In the genomic region with DNA sequence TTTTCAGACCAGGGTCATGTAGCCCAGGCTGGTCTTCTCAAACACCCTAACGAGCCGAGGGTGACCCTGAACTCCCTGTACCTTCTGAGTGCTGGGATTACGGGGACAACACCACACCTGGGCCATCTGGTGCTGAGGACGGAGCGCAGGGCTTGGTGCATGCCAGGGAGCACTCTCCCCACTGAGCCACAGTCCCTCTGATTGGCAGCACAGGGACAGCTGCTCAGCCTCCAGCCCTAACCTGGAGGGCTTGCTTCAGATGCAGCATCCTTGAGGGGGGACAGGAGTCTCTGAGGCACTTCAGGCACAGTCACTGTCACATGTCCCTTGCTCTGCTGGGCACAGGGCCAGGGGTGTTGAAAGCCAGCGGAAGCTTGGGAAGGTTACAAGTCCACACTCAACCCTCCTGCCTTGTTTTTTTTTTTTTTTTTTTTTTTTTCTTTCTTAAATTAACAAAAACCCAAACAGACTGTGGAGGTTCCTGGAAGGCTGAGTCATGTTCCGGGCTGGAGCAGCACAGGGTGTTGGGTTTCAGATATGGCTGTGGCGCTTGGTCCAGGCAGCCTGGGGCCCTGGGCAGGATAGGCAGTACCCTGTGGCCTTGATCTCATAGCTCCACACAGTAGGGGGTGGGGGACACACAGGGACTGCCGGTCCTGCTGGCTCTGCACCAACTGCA, we compare ENCODE assay signal across 8 mouse cellular contexts. TPM values are rescaled to one million over a fixed set of nuclear protein-coding genes. Genes with fewer than 3 reads are reported as not detected.
DNase-seq lines count a peak whose midpoint lies in the region; ATAC-seq and TF ChIP-seq lines count a peak whose summit lies in the region.

No protein-coding gene starts in this region.

- no peaks in the 10 kb centered on the region for H3K27me3 ChIP-seq in G1E (ENCODE audit: insufficient read depth, low read length)
- no peaks in the 10 kb centered on the region for H3K27me3 ChIP-seq in forebrain, embryonic 15.5 days
- H3K27me3 ChIP-seq in lung, embryonic 15.5 days = no peaks in the 10 kb centered on the region

- peak; percentile 83 for ATAC-seq in G1E (ENCODE audit: extremely low read depth, insufficient number of reproducible peaks, low FRiP score, poor library complexity, severe bottlenecking)
- ATAC-seq in forebrain, embryonic 15.5 days (replicated peaks) = no peak
- peak; percentile 85 for ATAC-seq in lung, embryonic 15.5 days (ENCODE audit: borderline replicate concordance, extremely low read depth, low FRiP score, low TSS enrichment)

- no peak overlapping the region for H3K4me2 ChIP-seq in forebrain, embryonic 15.5 days (replicated peaks)
- H3K4me2 ChIP-seq in lung, embryonic 15.5 days = no peak overlapping the region

- H3K9ac ChIP-seq in forebrain, embryonic 15.5 days (replicated peaks) = no peak overlapping the region
- H3K9ac ChIP-seq in lung, embryonic 15.5 days = no peak overlapping the region

- peak; percentile 81 for DNase-seq in G1E (ENCODE audit: low spot score)
- DNase-seq in c-Kit-positive CD71-positive TER-119-positive erythroid progenitor cells, embryonic 14.5 days (ENCODE audit: low spot score) = peak; percentile 85
- peak; percentile 86 to 87 for DNase-seq in heart, postnatal 36 days
- DNase-seq in layer of hippocampus, adult 9-10 months (ENCODE audit: low spot score) = peak; percentile 70
- DNase-seq in ovary, postnatal 10 days (ENCODE audit: low spot score) = peak; percentile 37
- peak; percentile 83 for DNase-seq in yolk sac, embryonic 10.5 days (ENCODE audit: low spot score)

- H3K9me3 ChIP-seq in G1E (replicated peaks) = no peaks in the 10 kb centered on the region
- no peaks in the 10 kb centered on the region for H3K9me3 ChIP-seq in forebrain, embryonic 15.5 days
- no peaks in the 10 kb centered on the region for H3K9me3 ChIP-seq in lung, embryonic 15.5 days

- intact Hi-C loops in heart, postnatal 36 days (cut with DNase I) = loop anchor here (5.0 kb wide), 1 partner anchor 41 kb away; no protein-coding TSS in a partner anchor

- H3K27ac ChIP-seq in forebrain, embryonic 15.5 days (replicated peaks) = 0 out of 2 replicates have a peak overlapping the region, but pooled peaks have one; percentile 3
- peak overlapping the region; percentile 84 for H3K27ac ChIP-seq in lung, embryonic 15.5 days

- peaks cover 71% of the 10 kb centered on the region for H3K4me1 ChIP-seq in G1E (ENCODE audit: insufficient read depth, low read depth, low read length)
- H3K4me1 ChIP-seq in forebrain, embryonic 15.5 days = no peaks in the 10 kb centered on the region
- peaks cover 34% of the 10 kb centered on the region for H3K4me1 ChIP-seq in lung, embryonic 15.5 days

- WGBS in forebrain, embryonic 15.5 days = 66% methylated on average over 9 of the region's 9 CpGs
- 50% methylated on average over 9 of the region's 9 CpGs for WGBS in lung, embryonic 15.5 days

- peaks cover 94% of the 10 kb centered on the region for H3K36me3 ChIP-seq in G1E (replicated peaks)
- no peaks in the 10 kb centered on the region for H3K36me3 ChIP-seq in forebrain, embryonic 15.5 days
- no peaks in the 10 kb centered on the region for H3K36me3 ChIP-seq in lung, embryonic 15.5 days

- TF ChIP-seq CTCF in G1E (IDR thresholded peaks at IDR 0.05; ENCODE audit: low read depth, low read length) = no peak

- H3K4me3 ChIP-seq in G1E (ENCODE audit: low read depth, low read length) = peak overlapping the region; percentile 63; the same call in 1 of the 2 replicates
- no peak overlapping the region for H3K4me3 ChIP-seq in forebrain, embryonic 15.5 days
- H3K4me3 ChIP-seq in lung, embryonic 15.5 days = no peak overlapping the region

RNA-seq across cellular contexts. Expression of gene Gpx4, which starts 24.0 kb away (rescaled TPM):
- 274 and 290 TPM in 2 replicates for total RNA-seq in G1E (2014; fragmentation: Nextera tagmentation)
- total RNA-seq in G1E (2017) = 767 and 808 TPM in 2 replicates
- 1,138 and 1,173 TPM in 2 replicates for polyA plus RNA-seq in G1E (2012)
- polyA plus RNA-seq in forebrain, embryonic 15.5 days (2015; fragmentation: Nextera tagmentation; extraction: Ambion mirVana) = 472 and 476 TPM in 2 replicates
- 100 to 1,000 TPM; 863 to 871 TPM for total RNA-seq in heart, postnatal 36 days (2021)
- polyA plus RNA-seq in lung, embryonic 15.5 days (2015; fragmentation: Nextera tagmentation; extraction: Ambion mirVana) = 523 and 535 TPM in 2 replicates

RNA-seq across cellular contexts. Expression of gene Polr2e, which starts 31.4 kb away (rescaled TPM):
- total RNA-seq in G1E (2014; fragmentation: Nextera tagmentation) = 74.3 and 90.2 TPM in 2 replicates
- 54.6 TPM in 2 replicates for total RNA-seq in G1E (2017)
- 148 and 206 TPM in 2 replicates for polyA plus RNA-seq in G1E (2012)
- polyA plus RNA-seq in forebrain, embryonic 15.5 days (2015; fragmentation: Nextera tagmentation; extraction: Ambion mirVana) = 179 and 186 TPM in 2 replicates
- 10 to 100 TPM; 88.5 to 96.4 TPM for total RNA-seq in heart, postnatal 36 days (2021)
- 223 and 225 TPM in 2 replicates for polyA plus RNA-seq in lung, embryonic 15.5 days (2015; fragmentation: Nextera tagmentation; extraction: Ambion mirVana)

RNA-seq across cellular contexts. Expression of gene Sbno2, which starts 34.4 kb away (rescaled TPM):
- 24.7 and 34.2 TPM in 2 replicates for total RNA-seq in G1E (2014; fragmentation: Nextera tagmentation)
- 18.0 and 18.1 TPM in 2 replicates for total RNA-seq in G1E (2017)
- 34.8 and 37.4 TPM in 2 replicates for polyA plus RNA-seq in G1E (2012)
- polyA plus RNA-seq in forebrain, embryonic 15.5 days (2015; fragmentation: Nextera tagmentation; extraction: Ambion mirVana) = 13.4 TPM in 2 replicates
- 10 to 100 TPM; 11.2 to 12.2 TPM for total RNA-seq in heart, postnatal 36 days (2021)
- polyA plus RNA-seq in lung, embryonic 15.5 days (2015; fragmentation: Nextera tagmentation; extraction: Ambion mirVana) = 15.5 and 16.6 TPM in 2 replicates

RNA-seq across cellular contexts. Expression of gene Stk11, which starts 44.6 kb away (rescaled TPM):
- total RNA-seq in G1E (2014; fragmentation: Nextera tagmentation) (138 and 172 TPM in 2 replicates), G1E (2017) (150 and 154 TPM in 2 replicates)
- 161 and 170 TPM in 2 replicates for polyA plus RNA-seq in G1E (2012)
- polyA plus RNA-seq in forebrain, embryonic 15.5 days (2015; fragmentation: Nextera tagmentation; extraction: Ambion mirVana) = 20.3 and 21.5 TPM in 2 replicates
- 100 to 1,000 TPM; 137 to 165 TPM for total RNA-seq in heart, postnatal 36 days (2021)
- 18.6 and 22.1 TPM in 2 replicates for polyA plus RNA-seq in lung, embryonic 15.5 days (2015; fragmentation: Nextera tagmentation; extraction: Ambion mirVana)

RNA-seq across cellular contexts. Expression of gene Arhgap45, which starts 54.5 kb away (rescaled TPM):
- 56.7 and 59.4 TPM in 2 replicates for total RNA-seq in G1E (2014; fragmentation: Nextera tagmentation)
- 104 and 113 TPM in 2 replicates for total RNA-seq in G1E (2017)
- polyA plus RNA-seq in G1E (2012) = 179 and 186 TPM in 2 replicates
- polyA plus RNA-seq in forebrain, embryonic 15.5 days (2015; fragmentation: Nextera tagmentation; extraction: Ambion mirVana) = 1.3 TPM in 2 replicates
- total RNA-seq in heart, postnatal 36 days (2021) = 1 to 10 TPM; 4.1 to 5.9 TPM
- polyA plus RNA-seq in lung, embryonic 15.5 days (2015; fragmentation: Nextera tagmentation; extraction: Ambion mirVana) = 16.8 and 19.8 TPM in 2 replicates
